Mouse (Mus musculus) cerebellum, adult 11 months (tissue): Measurements from ENCODE around the gene Scgb1b30.
A peak's percentile ranks its signal among the peaks of the same experiment; 100 is the strongest.
"Not testable (repeated sequence)": the region's sequence is repeated elsewhere in the genome, so short reads cannot be mapped to it uniquely, and the experiment has no call there.

Source experiments
- DNase-seq: peaks from one replicate; pipeline ENCODE4 v3.0.0; 2022

Gene Scgb1b30

DNA sequence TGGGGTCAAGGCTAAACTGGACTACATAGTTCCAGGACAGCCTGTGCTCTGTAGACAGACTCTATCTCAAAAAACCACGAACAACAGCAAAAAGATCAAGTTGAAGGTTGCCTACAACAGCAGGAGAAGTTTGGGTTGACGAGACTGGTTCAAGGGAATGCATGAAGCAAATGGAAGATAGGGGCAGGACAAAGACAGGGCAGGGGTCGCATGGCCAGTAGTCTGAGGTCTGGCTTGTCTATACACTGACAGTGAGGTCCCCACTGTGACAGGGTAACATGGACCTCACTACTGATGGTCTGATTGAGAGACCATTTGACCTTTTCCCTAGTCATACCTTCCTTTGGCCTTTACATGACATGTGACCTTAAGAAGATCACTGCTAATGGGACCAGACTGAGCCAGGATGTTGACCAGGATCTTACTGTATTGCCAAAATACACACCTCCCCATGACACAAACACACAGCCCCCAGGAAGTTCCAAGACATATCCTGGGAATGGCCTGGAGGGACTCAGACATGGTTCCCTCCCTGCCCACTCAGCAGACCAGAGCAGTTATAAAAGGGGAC is at the start of gene Scgb1b30:
TSS of gene Scgb1b30 (plus strand) at position 521 of the 571 bp plus-strand sequence.
- DNase-seq: no peak

DNA sequence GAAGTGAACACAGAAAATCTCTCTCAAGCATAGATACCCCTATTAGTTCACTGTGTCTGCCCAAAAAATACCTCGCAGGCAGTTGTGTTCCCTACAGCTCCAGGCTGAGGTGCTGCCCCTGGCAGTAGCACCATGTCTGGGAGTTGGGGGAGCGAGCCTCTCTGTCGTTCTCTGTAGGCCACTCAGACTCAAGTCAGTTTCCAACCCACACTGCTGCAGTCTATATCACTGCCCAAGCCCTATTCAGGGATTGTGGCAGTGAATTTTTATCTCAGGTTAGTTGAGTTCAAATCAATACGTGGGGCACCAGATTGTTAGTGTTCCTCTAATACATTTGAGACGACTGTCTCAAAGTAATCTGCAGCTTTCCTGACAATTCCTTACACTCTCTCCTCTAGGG is 27.1 kb upstream of the Scgb1b30 start:
- DNase-seq: not testable (repeated sequence)

DNA sequence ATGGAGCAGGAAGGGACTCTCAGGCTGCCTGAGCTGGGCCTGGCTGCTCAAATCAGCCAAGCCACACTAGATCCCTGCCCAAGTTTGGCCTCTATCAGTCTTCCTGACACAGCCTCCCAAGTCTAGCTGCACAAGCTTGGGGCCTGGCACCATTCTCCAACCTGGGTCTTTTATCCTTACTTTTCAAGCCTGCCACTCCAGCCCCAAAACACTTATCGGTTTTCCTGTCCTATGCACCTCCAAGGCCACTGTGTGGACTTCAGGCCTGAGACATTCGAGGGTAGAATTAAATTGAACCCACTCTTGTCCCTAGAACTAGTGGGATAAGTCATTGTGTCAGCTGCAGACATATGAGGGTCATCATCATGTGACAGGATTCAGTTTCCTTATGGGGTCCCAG is 4.8 kb downstream of the Scgb1b30 start:
- DNase-seq: no peak

DNA sequence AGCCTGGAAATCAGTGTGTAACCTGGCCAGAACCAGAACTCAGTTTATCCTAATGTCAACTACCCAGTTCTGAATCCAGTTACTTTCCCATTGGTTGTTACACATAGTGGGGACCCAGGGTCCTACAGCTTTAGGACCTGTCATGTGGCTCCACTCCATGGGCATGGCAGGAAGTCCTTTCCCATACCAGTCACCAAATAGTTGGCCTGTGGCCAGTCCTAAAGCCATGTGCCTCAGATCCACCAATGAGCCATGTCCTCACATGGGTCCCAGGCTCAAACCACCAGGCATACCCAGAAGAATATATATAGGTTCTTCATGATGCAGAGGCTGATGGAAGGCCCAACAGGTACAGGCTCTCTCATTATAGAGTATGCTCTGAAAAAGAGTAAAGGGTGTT is 6.0 kb downstream of the Scgb1b30 start:
- DNase-seq: no peak

DNA sequence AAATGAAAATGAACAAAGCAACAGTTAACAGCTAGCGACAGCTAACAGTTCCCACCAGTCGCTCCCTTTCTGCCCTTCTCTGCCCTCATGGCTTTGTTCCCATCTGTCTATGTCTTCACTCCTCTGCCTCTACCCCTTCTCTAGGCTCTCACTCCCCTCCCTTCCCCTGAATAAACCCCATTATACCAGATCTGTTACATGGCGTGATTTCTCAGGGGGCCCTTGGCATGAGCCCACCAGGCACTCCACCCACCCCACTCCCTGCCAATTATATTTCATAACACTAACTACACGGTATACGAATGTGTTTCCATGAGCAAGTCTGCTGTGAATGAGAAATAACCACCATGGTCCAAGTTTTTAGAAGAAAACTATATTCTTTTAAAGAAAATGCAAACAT is 14.0 kb downstream of the Scgb1b30 start:
- no peak for DNase-seq

DNA sequence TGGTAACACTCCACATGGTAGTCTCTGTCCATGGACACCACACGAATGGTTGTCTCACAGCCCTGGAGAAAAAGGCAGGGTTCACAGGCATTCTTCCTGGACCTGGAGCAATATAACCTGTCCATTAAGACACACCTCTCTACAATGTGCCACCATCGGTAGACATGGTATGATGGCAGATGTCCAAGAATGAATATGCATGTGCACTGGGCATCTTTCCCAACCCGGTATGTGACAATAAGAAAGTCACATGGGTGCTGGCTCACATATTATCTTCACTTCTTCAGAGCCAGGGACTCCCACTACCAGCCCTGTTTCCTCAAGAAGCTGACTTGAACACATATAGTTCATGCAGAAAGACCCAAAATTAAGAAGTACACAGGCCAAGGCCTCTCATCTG is 21.4 kb downstream of the Scgb1b30 start:
- DNase-seq: no peak

DNA sequence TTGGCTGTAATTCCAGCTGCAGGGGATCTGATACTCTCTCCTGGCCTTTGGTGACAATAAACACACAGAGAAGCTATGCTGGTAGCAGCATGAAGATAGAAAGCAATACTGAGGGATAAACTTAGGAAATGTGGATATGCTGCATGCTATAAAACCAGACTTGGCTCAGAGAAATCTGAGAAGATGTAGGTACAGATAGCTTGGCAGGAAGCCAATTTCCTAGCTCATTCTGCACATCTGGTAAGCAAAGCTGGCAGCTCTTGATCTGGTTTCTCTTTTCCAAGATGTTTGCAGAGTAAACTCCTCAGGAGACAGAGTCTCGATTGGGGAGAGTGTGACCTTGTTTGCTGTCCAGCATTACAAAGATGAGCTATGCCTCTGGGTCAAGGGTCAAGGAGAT is 25.4 kb downstream of the Scgb1b30 start:
- DNase-seq: not testable (repeated sequence)

DNA sequence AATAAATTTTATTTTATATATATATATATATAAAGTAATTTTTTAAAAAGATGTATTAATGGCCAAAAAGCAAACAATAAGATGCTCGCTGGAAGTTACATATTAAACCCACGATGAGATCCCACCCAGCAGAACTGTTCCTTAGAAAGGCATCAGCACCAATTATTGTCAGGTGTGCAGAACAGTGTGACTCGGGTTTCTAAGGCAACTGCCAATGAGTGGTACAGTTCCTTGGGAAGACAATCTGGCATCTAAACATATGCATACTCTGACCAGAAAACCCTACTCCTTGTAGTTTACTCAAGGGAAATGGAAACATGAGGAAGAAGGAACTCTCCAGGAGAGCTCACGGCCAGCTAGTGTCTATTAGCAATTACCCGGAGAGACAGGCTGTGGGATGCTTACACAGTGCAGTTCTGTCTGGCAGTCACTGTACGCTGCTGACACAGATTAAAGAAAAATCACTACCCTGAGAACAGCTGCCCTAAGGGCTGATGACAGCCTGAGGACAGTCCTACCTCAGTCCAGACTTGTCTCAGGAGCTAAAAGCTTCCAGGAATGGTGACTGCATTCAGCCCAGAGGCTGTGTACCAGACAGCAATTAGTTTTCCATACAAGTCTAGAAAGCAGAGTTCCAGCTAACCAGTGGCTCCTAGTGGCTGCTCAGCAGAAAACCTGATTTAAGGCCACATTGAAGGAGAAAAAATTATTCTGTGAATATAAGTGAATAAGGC is 27.9 kb downstream of the Scgb1b30 start:
- DNase-seq: no peak

DNA sequence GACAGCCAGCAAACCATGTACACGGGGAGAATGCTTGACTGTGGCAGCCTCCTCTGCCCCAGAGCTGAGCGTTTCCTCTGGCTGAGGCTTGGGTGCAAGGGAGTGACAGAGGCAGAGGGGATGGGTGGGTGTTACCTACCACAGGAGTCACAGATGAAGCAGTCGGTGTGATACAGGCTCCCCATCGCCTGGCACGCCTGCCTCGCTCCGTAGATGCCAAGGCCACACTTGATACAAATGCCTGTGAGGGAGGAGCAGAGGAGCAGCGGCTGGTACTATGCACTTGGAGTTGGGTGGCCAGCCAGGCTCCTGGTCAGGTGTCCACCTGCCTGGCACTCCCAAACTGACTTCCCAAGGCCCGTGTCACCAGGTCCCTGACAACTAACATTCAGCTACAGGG is 30.1 kb downstream of the Scgb1b30 start:
- no peak for DNase-seq

DNA sequence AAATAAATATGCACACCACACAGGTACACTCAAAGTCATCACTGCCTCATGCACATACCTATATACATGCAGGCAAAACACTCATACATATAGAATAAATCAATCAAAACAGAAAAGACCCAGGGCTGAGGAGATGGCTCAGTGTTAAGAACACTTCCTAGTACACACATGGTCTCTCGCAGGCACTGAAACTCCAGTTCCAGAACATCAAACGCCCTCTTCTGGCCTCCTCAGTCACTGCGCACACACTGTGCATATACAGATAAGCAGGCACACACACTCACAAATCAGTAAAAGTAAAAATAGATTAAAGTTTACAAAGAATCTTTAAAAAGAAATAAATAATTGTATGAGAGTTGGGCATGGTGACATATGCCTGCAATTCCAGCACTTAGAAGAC is 31.1 kb downstream of the Scgb1b30 start:
- no peak for DNase-seq

DNA sequence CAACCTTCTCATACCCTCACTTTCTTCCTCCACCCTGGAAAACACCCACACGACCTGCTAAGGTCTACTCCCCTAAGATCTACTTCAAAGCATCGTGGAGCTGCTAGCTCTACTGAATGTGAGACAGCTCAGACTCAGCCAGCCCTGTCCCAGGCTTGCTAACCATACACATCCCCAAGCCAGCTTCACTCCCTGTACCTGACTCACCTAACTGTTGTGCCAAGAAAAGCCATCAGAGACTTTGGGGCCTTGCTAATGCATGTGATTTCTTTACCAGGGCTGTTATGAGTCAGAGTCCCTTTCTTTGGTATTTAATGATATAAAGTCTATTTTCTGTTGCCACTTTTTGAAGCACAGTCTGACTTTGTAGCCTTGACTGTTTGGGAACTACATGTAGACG is 35.9 kb downstream of the Scgb1b30 start:
- no peak for DNase-seq

DNA sequence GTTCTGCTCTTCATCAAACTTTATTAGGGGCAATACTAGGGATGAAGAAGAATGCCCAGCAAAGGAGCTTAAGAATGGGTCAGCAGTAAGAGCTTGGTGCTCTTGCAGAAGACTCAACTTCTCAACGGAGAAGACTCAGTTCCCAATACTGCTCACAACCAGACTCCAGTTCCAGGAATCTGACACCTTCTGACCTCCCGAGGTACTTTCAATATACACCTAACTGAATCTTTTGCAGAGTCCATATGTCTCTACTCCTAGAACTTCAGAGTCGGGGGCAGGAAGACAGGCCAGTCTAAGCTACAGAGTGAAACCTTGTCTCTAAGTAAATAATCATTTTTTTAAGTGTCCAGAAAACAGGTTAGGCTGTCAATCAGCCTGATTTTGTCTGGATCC is 36.7 kb downstream of the Scgb1b30 start:
- no peak for DNase-seq

DNA sequence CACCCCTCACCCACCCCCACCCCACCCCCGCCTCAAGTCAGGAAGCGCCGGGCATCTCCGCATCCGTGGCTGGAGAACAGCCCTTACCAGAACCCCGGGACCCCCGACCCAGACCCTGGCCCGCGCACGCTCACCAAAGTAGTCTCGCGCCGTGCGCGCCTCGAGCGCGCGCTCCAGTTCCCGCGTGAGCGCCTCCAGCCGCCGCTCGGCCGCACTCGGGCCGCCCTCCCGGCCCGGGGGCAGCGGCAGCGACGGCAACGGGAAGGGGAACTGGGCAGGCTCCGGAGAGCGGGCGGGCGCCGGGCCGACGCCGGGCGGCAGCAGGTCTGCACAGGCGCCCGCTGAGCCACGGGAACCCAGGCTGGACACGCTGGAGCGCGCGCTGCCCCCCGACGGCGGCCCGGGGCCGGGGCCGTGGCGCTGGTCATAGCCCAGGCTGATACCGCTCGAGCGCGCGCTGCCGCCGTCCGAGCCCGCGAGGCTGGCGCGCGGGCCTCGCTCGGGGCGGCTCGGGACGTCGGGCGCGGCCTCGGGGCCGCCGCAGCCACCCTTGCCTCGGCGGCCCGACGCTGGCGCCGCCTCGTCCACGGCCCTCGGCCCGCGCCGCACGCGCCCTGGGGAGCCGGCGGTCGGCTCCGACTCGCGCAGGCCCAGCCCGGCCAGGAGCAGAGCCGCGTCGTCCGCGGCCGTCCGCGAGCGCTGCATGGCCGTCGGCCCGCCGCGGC is 37.3 kb downstream of the Scgb1b30 start:
- no peak for DNase-seq

DNA sequence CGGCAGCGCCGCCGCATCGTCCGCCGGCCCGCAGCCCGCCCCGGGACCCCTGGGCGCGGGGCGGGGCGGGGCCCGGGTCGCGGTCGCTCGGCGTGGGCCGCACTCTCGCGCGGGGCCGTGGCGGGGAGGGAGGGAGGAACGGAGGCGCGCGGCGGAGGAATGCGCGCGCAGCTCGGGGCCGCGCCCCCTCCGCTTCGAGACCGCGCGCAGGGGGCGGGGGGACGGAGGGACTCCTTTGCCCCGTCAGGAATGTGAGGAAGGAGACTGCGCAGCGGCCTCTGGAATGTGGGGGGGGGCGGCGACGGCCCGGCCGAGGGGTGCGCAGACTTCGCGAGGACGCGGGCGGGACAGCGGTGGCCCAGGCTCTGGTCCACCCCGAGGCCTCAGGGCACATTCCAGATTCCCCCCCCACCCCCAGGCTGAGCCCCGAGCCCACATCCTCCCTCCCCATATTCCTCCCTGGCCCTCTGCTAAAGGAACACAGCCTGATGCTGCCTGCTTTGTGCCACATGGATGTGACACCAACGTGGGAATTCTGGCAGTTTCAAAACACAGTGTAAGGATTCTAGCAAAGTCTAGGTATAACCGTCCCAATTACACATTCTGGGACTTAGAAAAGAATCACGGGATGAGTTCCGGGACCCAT is 38.0 kb downstream of the Scgb1b30 start, which contains the start of gene Wtip:
TSS of gene Wtip (minus strand) at position 152 of the 646 bp plus-strand sequence.
- peak; percentile 14 for DNase-seq

DNA sequence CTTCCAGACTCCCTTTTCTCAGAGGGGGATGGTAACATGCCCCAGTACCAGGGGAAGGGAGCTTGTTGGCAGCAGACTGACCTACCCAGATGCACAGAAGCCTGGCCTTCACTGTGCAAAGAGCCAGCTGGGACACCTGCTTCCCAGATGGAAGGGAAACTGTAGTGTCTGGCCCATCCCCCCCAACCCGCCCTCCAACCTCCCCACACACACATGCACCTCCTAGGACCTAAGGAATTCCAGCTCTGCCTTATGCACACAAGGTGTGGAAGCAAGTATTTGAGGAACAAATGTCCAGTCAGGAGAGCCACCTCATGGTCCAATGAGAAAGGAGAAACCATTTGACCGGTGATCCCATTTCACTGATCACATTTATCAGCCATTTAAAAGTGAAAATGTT is 39.1 kb downstream of the Scgb1b30 start:
- no peak for DNase-seq

DNA sequence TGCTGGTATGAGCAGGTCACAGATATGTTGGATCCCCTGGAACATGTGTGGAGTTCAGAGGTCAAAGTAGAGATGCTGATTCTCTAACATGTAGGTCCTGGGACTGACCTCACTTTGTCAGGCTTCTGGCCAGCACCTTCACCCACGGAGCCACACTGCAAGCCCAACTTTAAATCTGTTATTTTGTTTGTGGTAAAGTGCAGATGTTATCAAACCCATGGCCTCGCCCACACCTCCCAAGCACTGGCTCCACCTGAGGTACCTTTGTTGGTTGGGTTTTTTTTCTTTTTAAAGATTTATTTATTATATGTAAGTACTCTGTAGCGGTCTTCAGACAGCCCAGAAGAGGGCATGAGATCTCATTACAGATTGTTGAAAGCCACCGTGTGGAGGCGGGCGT is 44.3 kb downstream of the Scgb1b30 start:
- DNase-seq: no peak

DNA sequence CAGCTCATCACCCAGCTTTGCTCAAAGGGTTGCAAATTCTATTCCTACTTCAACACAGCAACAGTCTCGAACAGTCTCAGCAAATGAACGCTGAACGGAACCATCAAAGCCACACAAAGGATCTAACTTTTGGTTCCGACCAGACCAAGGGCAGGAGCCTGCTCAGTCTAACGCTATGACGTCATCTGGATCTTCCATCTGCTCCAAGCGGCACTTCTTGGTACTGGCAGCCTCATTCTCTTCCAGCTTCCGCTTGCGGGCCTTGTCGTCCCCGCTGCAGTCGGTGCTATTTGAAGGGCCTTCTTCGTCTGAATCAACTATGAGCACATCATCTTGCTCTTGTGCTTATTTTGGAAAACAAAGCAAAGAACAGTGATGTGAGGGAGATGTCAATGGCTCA is 45.9 kb downstream of the Scgb1b30 start:
- DNase-seq: no peak

DNA sequence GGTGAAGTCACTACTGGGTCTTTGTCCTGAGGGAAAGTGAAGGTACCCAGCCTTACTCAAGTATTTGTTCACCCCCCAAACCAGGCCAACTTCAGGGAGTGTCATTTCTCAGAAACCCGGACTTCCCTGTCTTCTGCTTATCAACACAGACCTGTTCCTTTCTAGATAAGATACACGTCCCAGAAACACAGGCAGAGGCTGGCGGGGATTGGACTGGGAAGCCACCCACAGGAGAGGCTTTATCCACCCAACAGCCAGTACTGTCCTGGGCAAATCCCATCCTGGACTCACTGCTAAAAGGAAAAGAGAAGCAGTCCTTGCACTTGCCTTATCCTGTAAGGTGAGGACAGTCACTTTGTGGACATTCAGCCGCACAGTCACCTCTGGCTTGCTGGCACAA is 52.0 kb downstream of the Scgb1b30 start:
- no peak for DNase-seq
